Mouse (Mus musculus) lung, embryonic 16.5 days (tissue): Measurements from ENCODE around the gene Parva. TPM values are rescaled to one million over a fixed set of nuclear protein-coding genes. Genes with fewer than 3 reads are reported as not detected.

Source experiments
- ATAC-seq: fragments of 200-750 bp; cut with Nextera tagmentation; 2 replicates; pipeline ENCODE4 v1.8.0; 2017; ENCODE audit warnings: low read depth, mild to moderate bottlenecking, moderate library complexity
- H3K27ac ChIP-seq: fragments of 300-500 bp; sonication (generic); 2 replicates; pipeline ENCODE4 v1.5.1; 2014; ENCODE audit warnings: mild to moderate bottlenecking, control low read depth, low read length
- H3K27me3 ChIP-seq: fragments of 300-500 bp; sonication (generic); 2 replicates; pipeline ENCODE4 v1.6.1; 2014; ENCODE audit warnings: low read depth, low read length, mixed read lengths; ENCODE audit not compliant: control insufficient read depth, insufficient read depth
- H3K36me3 ChIP-seq: fragments of 300-500 bp; sonication (generic); 2 replicates; pipeline ENCODE4 v1.6.1; 2014; ENCODE audit warnings: low read length; ENCODE audit not compliant: control insufficient read depth, insufficient read depth
- H3K4me1 ChIP-seq: fragments of 300-500 bp; sonication (generic); replicated peaks from 2 replicates; pipeline ENCODE4 v1.6.1; 2014; ENCODE audit warnings: low read length, mixed read lengths; ENCODE audit not compliant: control insufficient read depth, insufficient read depth
- H3K4me2 ChIP-seq: fragments of 300-500 bp; sonication (generic); 2 replicates; pipeline ENCODE4 v1.6.1; 2014; ENCODE audit warnings: low read depth, low read length, control low read depth
- H3K4me3 ChIP-seq: fragments of 300-500 bp; sonication (generic); 2 replicates; pipeline ENCODE4 v1.5.1; 2014; ENCODE audit warnings: mild to moderate bottlenecking, low read length, control low read depth
- H3K9ac ChIP-seq: fragments of 300-500 bp; sonication (generic); 2 replicates; pipeline ENCODE4 v1.6.1; 2014; ENCODE audit warnings: low read length, control low read depth
- H3K9me3 ChIP-seq: fragments of 300-500 bp; sonication (generic); 2 replicates; pipeline ENCODE4 v1.6.1; 2016; ENCODE audit warnings: low read length; ENCODE audit not compliant: control insufficient read depth
- WGBS: fragments of 180-500 bp; shearing (Covaris S2); extraction: QIAGEN DNeasy Blood & Tissue Kit; methylation state at CpG from one replicate; pipeline ENCODE4 v1.1.7; 2014; 5-methylcytosine and 5-hydroxymethylcytosine counted together
- polyA plus RNA-seq: library from polyadenylated mRNA; unstranded; fragments of >200 nt; fragmentation: Nextera tagmentation; extraction: Ambion mirVana; gene quantifications from 2 replicates; pipeline ENCODE4 v1.2.1, GENCODE M21; 2015

Gene Parva
- polyA plus RNA-seq, 1 experiment from 2014 or later: 115 TPM

- H3K4me3 ChIP-seq: no peak overlapping the region
- 69% methylated on average over 6 of the region's 6 CpGs for WGBS
- ATAC-seq: no peak
- no peaks in the 10 kb centered on the region for H3K27me3 ChIP-seq
- H3K9ac ChIP-seq: no peak overlapping the region
- no peaks in the 10 kb centered on the region for H3K4me1 ChIP-seq
- 0 out of 2 replicates have a peak, but pooled peaks cover 3% of the 10 kb centered on the region for H3K9me3 ChIP-seq
- peaks cover 22% of the 10 kb centered on the region for H3K36me3 ChIP-seq
- no peak overlapping the region for H3K4me2 ChIP-seq
- no peak overlapping the region for H3K27ac ChIP-seq
Measured at GRCm38 (mm10) chr7:112582882-112583405, 155.6 kb downstream of the Parva start.

GRCm38 (mm10) chr7:112587449-112587848 is 160.1 kb downstream of the Parva start:
- no peak overlapping the region for H3K9ac ChIP-seq
- peaks cover 16% of the 10 kb centered on the region for H3K36me3 ChIP-seq
- WGBS: 17% methylated on average over 1 of the region's 1 CpGs

GRCm38 (mm10) chr7:112589530-112589929 is 162.2 kb downstream of the Parva start:
- Histone ChIP-seq H3K27me3 (no peaks in the 10 kb centered on the region), H3K36me3 (peaks cover 12% of the 10 kb centered on the region), H3K4me1 (peaks cover 5% of the 10 kb centered on the region; the same call in 1 of the 2 replicates), H3K4me3 (no peak overlapping the region), H3K27ac (no peak overlapping the region), H3K9ac (no peak overlapping the region), H3K4me2 (no peak overlapping the region), H3K9me3 (0 out of 2 replicates have a peak, but pooled peaks cover 3% of the 10 kb centered on the region)
- ATAC-seq: no peak
- WGBS: 84% methylated on average over 6 of the region's 6 CpGs

More at GRCm38 (mm10) chr7:112587449-112587848, 160.1 kb downstream of the Parva start:
- no peak for ATAC-seq
- Histone ChIP-seq H3K27me3 (no peaks in the 10 kb centered on the region), H3K9me3 (0 out of 2 replicates have a peak, but pooled peaks cover 3% of the 10 kb centered on the region), H3K4me2 (no peak overlapping the region), H3K4me3 (no peak overlapping the region), H3K27ac (no peak overlapping the region), H3K4me1 (no peaks in the 10 kb centered on the region; the same call in 1 of the 2 replicates)

GRCm38 (mm10) chr7:112593586-112593985 is 166.3 kb downstream of the Parva start:
- 32% methylated on average over 5 of the region's 5 CpGs for WGBS

GRCm38 (mm10) chr7:112595226-112595850 is 168.0 kb downstream of the Parva start:
- Histone ChIP-seq H3K27ac (no peak overlapping the region), H3K4me1 (peaks cover 8% of the 10 kb centered on the region; the same call in 1 of the 2 replicates), H3K27me3 (no peaks in the 10 kb centered on the region), H3K9ac (no peak overlapping the region), H3K9me3 (no peaks in the 10 kb centered on the region), H3K4me2 (no peak overlapping the region), H3K4me3 (no peak overlapping the region), H3K36me3 (no peaks in the 10 kb centered on the region)
- 40% methylated on average over 6 of the region's 6 CpGs for WGBS
- peak; percentile 48 for ATAC-seq

More at GRCm38 (mm10) chr7:112593586-112593985, 166.3 kb downstream of the Parva start:
- Histone ChIP-seq H3K27ac (no peak overlapping the region), H3K27me3 (no peaks in the 10 kb centered on the region), H3K36me3 (no peaks in the 10 kb centered on the region), H3K9ac (no peak overlapping the region), H3K4me2 (no peak overlapping the region), H3K9me3 (no peaks in the 10 kb centered on the region), H3K4me1 (peaks cover 5% of the 10 kb centered on the region; the same call in 1 of the 2 replicates), H3K4me3 (no peak overlapping the region)
- no peak for ATAC-seq

- Histone ChIP-seq H3K9ac (no peak overlapping the region), H3K9me3 (no peaks in the 10 kb centered on the region), H3K36me3 (no peaks in the 10 kb centered on the region), H3K4me2 (no peak overlapping the region), H3K4me3 (no peak overlapping the region), H3K27me3 (no peaks in the 10 kb centered on the region), H3K27ac (peak overlapping the region; percentile 34), H3K4me1 (peaks cover 25% of the 10 kb centered on the region)
- 15% methylated on average over 2 of the region's 2 CpGs for WGBS
- peak; percentile 35; the same call in 1 of the 2 replicates for ATAC-seq
Measured at GRCm38 (mm10) chr7:112599650-112600049, 172.3 kb downstream of the Parva start.

GRCm38 (mm10) chr7:112600163-112600562 is 172.9 kb downstream of the Parva start:
- H3K27ac ChIP-seq: no peak overlapping the region
- no peak overlapping the region for H3K4me3 ChIP-seq
- H3K9ac ChIP-seq: no peak overlapping the region
- H3K27me3 ChIP-seq: no peaks in the 10 kb centered on the region
- H3K4me2 ChIP-seq: no peak overlapping the region
- no peak for ATAC-seq
- 38% methylated on average over 3 of the region's 3 CpGs for WGBS
- H3K4me1 ChIP-seq: peaks cover 25% of the 10 kb centered on the region
- no peaks in the 10 kb centered on the region for H3K9me3 ChIP-seq
- no peaks in the 10 kb centered on the region for H3K36me3 ChIP-seq

GRCm38 (mm10) chr7:112602966-112603365 is 175.7 kb downstream of the Parva start:
- Histone ChIP-seq H3K4me1 (peaks cover 25% of the 10 kb centered on the region), H3K36me3 (no peaks in the 10 kb centered on the region), H3K27me3 (no peaks in the 10 kb centered on the region), H3K4me3 (no peak overlapping the region), H3K4me2 (no peak overlapping the region), H3K9me3 (no peaks in the 10 kb centered on the region), H3K27ac (peak overlapping the region; percentile 61), H3K9ac (no peak overlapping the region)
- 59% methylated on average over 5 of the region's 5 CpGs for WGBS
- ATAC-seq: no peak

GRCm38 (mm10) chr7:112603496-112604170 is 176.3 kb downstream of the Parva start:
- Histone ChIP-seq H3K4me1 (peaks cover 25% of the 10 kb centered on the region), H3K4me3 (no peak overlapping the region), H3K36me3 (no peaks in the 10 kb centered on the region), H3K9ac (no peak overlapping the region), H3K9me3 (no peaks in the 10 kb centered on the region), H3K27ac (peak overlapping the region; percentile 61), H3K4me2 (no peak overlapping the region), H3K27me3 (no peaks in the 10 kb centered on the region)
- WGBS: 28% methylated on average over 10 of the region's 10 CpGs
- ATAC-seq: peak; percentile 88
